Mouse (Mus musculus): ENCODE measurements at regions not wholly inside any gene's neighbourhood (a gene's known extent, or its start where the extent isn't known, plus 50 kb on each side); places are given as distances from the start of the nearest gene placed in this dataset.

- intact Hi-C loops (cut with DNase I), result no loop called here
Observed at GRCm38 (mm10) chr17:84888525-84888924, 68.0 kb upstream of the Ppm1b start.

- intact Hi-C loops (cut with DNase I), result no loop called here
Observed at GRCm38 (mm10) chr17:84890871-84891599, 65.5 kb upstream of the Ppm1b start.

- intact Hi-C loops (cut with DNase I), result no loop called here
Observed at GRCm38 (mm10) chr17:84893273-84894033, 63.1 kb upstream of the Ppm1b start.

GRCm38 (mm10) chr17:84895526-84895925 is 61.0 kb upstream of the Ppm1b start:
- intact Hi-C loops (cut with DNase I), result no loop called here

GRCm38 (mm10) chr17:84896572-84896971 is 60.0 kb upstream of the Ppm1b start:
- intact Hi-C loops (cut with DNase I), result no loop called here

GRCm38 (mm10) chr17:84898407-84898806 is 58.1 kb upstream of the Ppm1b start:
- intact Hi-C loops (cut with DNase I), result no loop called here

GRCm38 (mm10) chr17:84903625-84904337 is 52.8 kb upstream of the Ppm1b start:
- intact Hi-C loops (cut with DNase I), result loop anchor here (5.0 kb wide), 1 partner anchor 34 kb away; no protein-coding TSS in a partner anchor
